Mouse (Mus musculus) liver, embryonic 14.5 days (tissue): ENCODE results near the gene Tmprss11c.

ENCODE experiments used
- CTCF ChIP-seq: IDR thresholded peaks from 2 replicates; pipeline ENCODE4 v1.5.1; 2016; ENCODE audit warnings: antibody characterized with exemption, low read depth, control low read depth
- EP300 ChIP-seq: IDR thresholded peaks from 2 replicates; pipeline ENCODE4 v1.6.1; 2016; ENCODE audit warnings: antibody characterized with exemption, low read depth

GRCm38 (mm10) chr5:86244275-86244674, 44.8 kb downstream of the Tmprss11c start:
- TF ChIP-seq CTCF (no peak), EP300 (no peak)
